Mouse (Mus musculus) left cerebral cortex, postnatal 25 days (tissue): ENCODE results near the gene Spata6. TPM values are rescaled to one million over a fixed set of nuclear protein-coding genes. Genes with fewer than 3 reads are reported as not detected.

Source experiments
- DNase-seq, 2 experiments: peaks; one replicate each; pipeline ENCODE4 v3.0.0; 2022; ENCODE audit warnings: low spot score in 2 of 2, mixed read lengths in 1 of 2
- intact Hi-C: fragments of 180-260 bp; cut with DNase I; formaldehyde crosslinking; loops from one replicate; pipeline ENCODE4 v1.15.1; 2025
- total RNA-seq, 2 experiments: library from RNA; stranded (reverse); gene quantifications; 2 replicates each; pipeline ENCODE4 v1.2.3; 2021

The Spata6 gene
- 1 to 10 TPM; 3.2 to 4.6 TPM for total RNA-seq

- DNase-seq, result peak; percentile 43 to 52
- intact Hi-C loops, result no loop called here
Observed at GRCm38 (mm10) chr4:111719776-111720661, at the start of gene Spata6. TSS of gene Spata6 (plus strand) at chr4:111719984.

GRCm38 (mm10) chr4:111670566-111671421 lies 49.0 kb upstream of the Spata6 start:
- DNase-seq, result no peak
- intact Hi-C loops, result no loop called here

GRCm38 (mm10) chr4:111671440-111671839 lies 48.3 kb upstream of the Spata6 start:
- intact Hi-C loops, result no loop called here
- DNase-seq, result no peak

- intact Hi-C loops, result no loop called here
- DNase-seq, result no peak
Observed at GRCm38 (mm10) chr4:111673904-111674303, 45.9 kb upstream of the Spata6 start.

GRCm38 (mm10) chr4:111681926-111682325 lies 37.9 kb upstream of the Spata6 start:
- intact Hi-C loops, result no loop called here
- DNase-seq, result no peak

- no peak for DNase-seq
- intact Hi-C loops, result no loop called here
Observed at GRCm38 (mm10) chr4:111682793-111683192, 37.0 kb upstream of the Spata6 start.

- intact Hi-C loops, result no loop called here
- no peak for DNase-seq
Observed at GRCm38 (mm10) chr4:111683843-111684242, 35.9 kb upstream of the Spata6 start.

- DNase-seq, result no peak
- intact Hi-C loops, result loop anchor here (2.0 kb wide), 1 partner anchor 1657 kb away; no protein-coding TSS in a partner anchor
Observed at GRCm38 (mm10) chr4:111685951-111686350, 33.8 kb upstream of the Spata6 start.

- intact Hi-C loops, result loop anchor here (2.0 kb wide), 1 partner anchor 1658 kb away; no protein-coding TSS in a partner anchor
Observed at GRCm38 (mm10) chr4:111686951-111687350, 32.8 kb upstream of the Spata6 start.

GRCm38 (mm10) chr4:111687613-111688012 lies 32.2 kb upstream of the Spata6 start:
- DNase-seq, result peak; percentile 86
- intact Hi-C loops, result loop anchor here (2.0 kb wide), 1 partner anchor 1659 kb away; no protein-coding TSS in a partner anchor

More at GRCm38 (mm10) chr4:111686951-111687350, 32.8 kb upstream of the Spata6 start:
- DNase-seq, result peak; percentile 54 to 62

GRCm38 (mm10) chr4:111691057-111691543 lies 28.7 kb upstream of the Spata6 start:
- no peak for DNase-seq
- intact Hi-C loops, result no loop called here

- intact Hi-C loops, result no loop called here
- DNase-seq, result no peak
Observed at GRCm38 (mm10) chr4:111701381-111701780, 18.4 kb upstream of the Spata6 start.

- DNase-seq, result no peak
- intact Hi-C loops, result no loop called here
Observed at GRCm38 (mm10) chr4:111704126-111704525, 15.7 kb upstream of the Spata6 start.

GRCm38 (mm10) chr4:111704975-111705374 lies 14.8 kb upstream of the Spata6 start:
- intact Hi-C loops, result no loop called here
- no peak for DNase-seq

- no peak for DNase-seq
- intact Hi-C loops, result no loop called here
Observed at GRCm38 (mm10) chr4:111719296-111719695, 488 bp upstream of the Spata6 start.

GRCm38 (mm10) chr4:111720662-111721003 lies 849 bp downstream of the Spata6 start:
- no peak for DNase-seq
- intact Hi-C loops, result no loop called here

- intact Hi-C loops, result no loop called here
- no peak for DNase-seq
Observed at GRCm38 (mm10) chr4:111721121-111721840, 1.5 kb downstream of the Spata6 start.

- intact Hi-C loops, result no loop called here
- DNase-seq, result no peak
Observed at GRCm38 (mm10) chr4:111737551-111737950, 17.8 kb downstream of the Spata6 start.

- DNase-seq, result no peak
- intact Hi-C loops, result no loop called here
Observed at GRCm38 (mm10) chr4:111780533-111780932, 60.7 kb downstream of the Spata6 start.

- intact Hi-C loops, result no loop called here
- DNase-seq, result no peak
Observed at GRCm38 (mm10) chr4:111799892-111800291, 80.1 kb downstream of the Spata6 start.
